14 mouse cellular contexts compared by ENCODE assay signal in genomic region chr16:10311989-10312388, GRCm38 (mm10). TPM values are rescaled to one million over a fixed set of nuclear protein-coding genes. Genes with fewer than 3 reads are reported as not detected.
DNase-seq lines count a peak whose midpoint lies in the region; ATAC-seq lines count a peak whose summit lies in the region.
"Had no signal": no experiment of that assay in that cellular context is flagged by ENCODE, and none has a peak within 500 bp of the region (broad histone marks: within the 10 kb centered on the region; RNA-seq: fewer than 3 reads in every experiment).

No protein-coding gene starts in this region.

- H3K27ac ChIP-seq in heart, embryonic 10.5 days = peak overlapping the region; percentile 76
- no peak overlapping the region for H3K27ac ChIP-seq in kidney, embryonic 15.5 days
- H3K27ac ChIP-seq: forebrain, embryonic 13.5 days; midbrain, embryonic 10.5 days; neural tube, embryonic 15.5 days had no signal

- ATAC-seq in kidney, embryonic 15.5 days (replicated peaks; ENCODE audit: low FRiP score) = no peak
- ATAC-seq: forebrain, embryonic 13.5 days; liver, postnatal 0 days had no signal

- DNase-seq in heart, embryonic 10.5 days (ENCODE audit: low spot score) = no peak
- DNase-seq in heart, postnatal 25 days (ENCODE audit: low spot score) = no peak
- peak; percentile 29 for DNase-seq in urinary bladder, postnatal 14 days (ENCODE audit: low spot score)
- no peak for DNase-seq in urinary bladder, postnatal 4 days (ENCODE audit: low spot score in 2 of 2)
- peak; percentile 41 for DNase-seq in lung, postnatal 10 days
- DNase-seq in adrenal gland, adult 2 months = no peak
- DNase-seq in cerebellum, postnatal 36 days = no peak
- DNase-seq: cerebellum, adult 11 months; liver, postnatal 0 days; thymus, postnatal 4 days had no signal

- H3K36me3 ChIP-seq in heart, embryonic 10.5 days = no peaks in the 10 kb centered on the region
- H3K36me3 ChIP-seq in kidney, embryonic 15.5 days = no peaks in the 10 kb centered on the region
- H3K36me3 ChIP-seq: midbrain, embryonic 10.5 days; neural tube, embryonic 15.5 days had no signal

- H3K4me1 ChIP-seq in heart, embryonic 10.5 days = peaks cover 38% of the 10 kb centered on the region
- peaks cover 12% of the 10 kb centered on the region for H3K4me1 ChIP-seq in kidney, embryonic 15.5 days

- intact Hi-C loops in heart, postnatal 25 days (cut with DNase I) = loop anchor here (2.0 kb wide), 1 partner anchor 35 kb away; no protein-coding TSS in a partner anchor

- no peaks in the 10 kb centered on the region for H3K9me3 ChIP-seq in heart, embryonic 10.5 days
- no peaks in the 10 kb centered on the region for H3K9me3 ChIP-seq in kidney, embryonic 15.5 days (replicated peaks)
- H3K9me3 ChIP-seq: forebrain, embryonic 13.5 days; midbrain, embryonic 10.5 days; neural tube, embryonic 15.5 days had no signal

- WGBS in heart, embryonic 10.5 days = 58% methylated on average over 2 of the region's 4 CpGs
- WGBS in kidney, embryonic 15.5 days = 79% methylated on average over 3 of the region's 4 CpGs

- peaks cover 16% of the 10 kb centered on the region; the same call in 1 of the 2 replicates for H3K27me3 ChIP-seq in heart, embryonic 10.5 days (ENCODE audit: insufficient read depth, poor library complexity, severe bottlenecking)
- H3K27me3 ChIP-seq in kidney, embryonic 15.5 days = peaks cover 10% of the 10 kb centered on the region; the same call in 1 of the 2 replicates

- H3K4me2 ChIP-seq in kidney, embryonic 15.5 days = no peak overlapping the region
- H3K4me2 ChIP-seq: forebrain, embryonic 13.5 days; neural tube, embryonic 15.5 days had no signal

- H3K9ac ChIP-seq in kidney, embryonic 15.5 days = no peak overlapping the region
- H3K9ac ChIP-seq: forebrain, embryonic 13.5 days; liver, postnatal 0 days; neural tube, embryonic 15.5 days had no signal

- H3K4me3 ChIP-seq in heart, embryonic 10.5 days = no peak overlapping the region; the same call in 1 of the 2 replicates
- no peak overlapping the region for H3K4me3 ChIP-seq in kidney, embryonic 15.5 days (replicated peaks)
- H3K4me3 ChIP-seq: forebrain, embryonic 13.5 days; midbrain, embryonic 10.5 days; neural tube, embryonic 15.5 days had no signal

RNA-seq across cellular contexts. Expression of gene Emp2, which starts 1.8 kb away (rescaled TPM):
- polyA plus RNA-seq in heart, embryonic 10.5 days (2016; fragmentation: Nextera tagmentation; extraction: Ambion mirVana) = 22.3 and 25.5 TPM in 2 replicates
- 10 to 100 TPM; 38.4 to 44.1 TPM for total RNA-seq in heart, postnatal 25 days (2021)
- total RNA-seq in adrenal gland, adult 2 months (2021) = 1 to 10 TPM; 6.0 to 8.5 TPM
- 5.9 and 7.5 TPM in 2 replicates for polyA plus RNA-seq in adrenal gland, adult 2 months (2012; rRNA removed)
- polyA plus RNA-seq in kidney, embryonic 15.5 days (2015; fragmentation: Nextera tagmentation; extraction: Ambion mirVana) = 18.5 and 19.6 TPM in 2 replicates

Comparison
In these comparisons a context has a peak if more than half of its experiments do, and no peak if none do; other contexts are left out.
1. DNase-seq: peak in urinary bladder, postnatal 14 days (single experiment) and lung, postnatal 10 days (single experiment); none in heart, embryonic 10.5 days (single experiment), heart, postnatal 25 days (single experiment), urinary bladder, postnatal 4 days (0 of 2), adrenal gland, adult 2 months (single experiment) and cerebellum, postnatal 36 days (0 of 2).